Mouse (Mus musculus) kidney, postnatal 14 days (tissue): ENCODE measurements around the gene Sec24c.

ENCODE experiments used
- DNase-seq: peaks from one replicate; pipeline ENCODE4 v3.0.0; 2022; ENCODE audit warnings: mixed read lengths

The Sec24c gene

DNA sequence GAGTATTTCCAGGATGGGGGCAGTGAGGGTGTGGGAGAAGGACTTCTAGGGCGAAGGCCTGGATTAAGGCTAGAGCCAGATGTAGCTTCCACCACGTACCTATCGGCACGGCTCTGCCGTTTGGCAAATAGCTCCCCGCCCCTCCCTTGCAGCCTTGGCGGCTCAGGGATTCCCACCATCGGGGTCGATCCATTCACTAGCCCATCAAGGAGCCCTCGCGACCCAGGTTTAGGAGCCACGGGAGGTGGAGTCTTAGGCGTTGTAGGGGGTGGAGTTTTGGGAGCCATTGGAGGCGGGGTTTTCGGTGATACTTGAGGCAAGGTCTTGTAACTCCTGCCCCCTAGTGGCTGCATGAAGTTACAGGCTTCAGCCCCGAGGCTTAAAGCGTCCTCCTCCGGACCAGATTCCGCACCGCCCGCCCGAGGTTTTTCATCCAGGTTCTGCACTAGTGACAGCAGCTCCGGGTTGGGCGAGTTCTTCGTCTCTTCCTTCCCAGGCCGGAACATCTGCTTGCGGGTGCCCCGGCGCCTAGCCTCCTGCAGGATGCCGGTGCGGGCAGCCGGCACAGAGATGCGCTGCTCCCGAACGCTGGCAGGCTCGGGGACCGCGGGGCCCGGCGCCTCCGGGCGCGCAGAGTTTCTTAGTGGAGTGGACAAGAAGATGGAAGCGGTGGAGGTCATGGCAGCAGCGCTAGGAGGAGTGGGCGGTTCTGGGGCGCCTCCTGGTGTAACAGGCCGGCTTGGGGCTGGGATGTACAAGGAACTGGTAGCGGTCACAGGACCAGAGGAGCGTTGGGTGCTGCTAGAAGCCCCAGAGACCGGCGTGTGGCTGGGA is 13.1 kb upstream of the Sec24c start:
- DNase-seq: peak; percentile 95

- DNase-seq: no peak
Measured at GRCm38 (mm10) chr14:20661661-20662331, 12.3 kb upstream of the Sec24c start.

GRCm38 (mm10) chr14:20662740-20663139 is 11.4 kb upstream of the Sec24c start:
- DNase-seq: no peak

- no peak for DNase-seq
Measured at GRCm38 (mm10) chr14:20663601-20664000, 10.5 kb upstream of the Sec24c start.

GRCm38 (mm10) chr14:20664436-20664835 is 9.7 kb upstream of the Sec24c start:
- no peak for DNase-seq

GRCm38 (mm10) chr14:20667469-20667868 is 6.6 kb upstream of the Sec24c start:
- no peak for DNase-seq

DNA sequence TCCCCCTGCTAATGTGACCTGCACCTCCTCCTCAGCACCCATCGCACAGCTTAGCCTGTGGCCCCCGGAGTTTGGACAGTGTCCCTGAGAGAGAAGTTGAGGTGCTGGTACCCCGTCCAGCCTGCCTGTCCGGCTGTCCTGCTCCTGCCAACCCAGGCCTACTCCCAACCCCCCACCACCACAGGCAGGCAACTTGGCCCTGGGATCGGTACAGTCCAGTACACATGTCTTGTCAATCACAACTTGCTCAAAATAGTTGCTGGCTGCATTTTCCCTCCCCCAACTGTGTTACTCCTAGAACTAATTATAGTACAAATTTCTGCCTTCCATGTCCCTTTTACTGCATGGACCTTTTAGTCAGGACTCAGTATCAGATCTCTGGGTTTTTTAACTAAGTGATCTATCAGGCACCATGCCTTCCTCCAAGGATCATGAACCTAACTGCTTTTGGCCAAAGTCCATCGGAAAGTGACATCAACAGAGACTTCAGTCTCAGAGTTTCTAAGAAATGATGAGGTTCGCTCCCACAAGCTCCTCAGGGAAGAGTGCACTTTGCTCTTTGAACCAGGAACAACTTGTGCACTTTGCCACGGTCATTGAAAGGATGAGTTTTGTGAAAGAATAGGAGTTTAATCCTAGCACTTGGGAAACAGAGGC is 5.8 kb upstream of the Sec24c start, which contains the start of gene Synpo2l:
Synpo2l (minus strand) TSS at position 201 of the 657 bp plus-strand sequence.
- DNase-seq: peak; percentile 59

- peak; percentile 52 for DNase-seq
Measured at GRCm38 (mm10) chr14:20672990-20673389, 1.1 kb upstream of the Sec24c start.

DNA sequence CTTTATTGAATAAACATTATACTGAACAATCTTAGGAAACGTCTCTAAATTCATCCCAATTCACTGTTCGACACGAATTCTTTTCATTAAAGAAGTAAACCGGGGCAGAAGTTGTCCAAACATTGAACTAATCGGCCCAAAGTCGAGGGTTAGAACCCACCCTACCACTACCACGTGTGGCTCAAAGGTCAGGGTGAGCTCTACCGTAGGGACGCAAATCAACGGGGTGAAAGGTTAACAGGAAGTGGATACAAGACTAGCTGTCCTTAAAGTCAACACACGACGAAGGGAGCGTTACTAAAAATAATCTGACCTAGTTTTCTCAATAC is 409 bp upstream of the Sec24c start:
- no peak for DNase-seq

- no peak for DNase-seq
Measured at GRCm38 (mm10) chr14:20677906-20678305, 3.8 kb downstream of the Sec24c start.

DNA sequence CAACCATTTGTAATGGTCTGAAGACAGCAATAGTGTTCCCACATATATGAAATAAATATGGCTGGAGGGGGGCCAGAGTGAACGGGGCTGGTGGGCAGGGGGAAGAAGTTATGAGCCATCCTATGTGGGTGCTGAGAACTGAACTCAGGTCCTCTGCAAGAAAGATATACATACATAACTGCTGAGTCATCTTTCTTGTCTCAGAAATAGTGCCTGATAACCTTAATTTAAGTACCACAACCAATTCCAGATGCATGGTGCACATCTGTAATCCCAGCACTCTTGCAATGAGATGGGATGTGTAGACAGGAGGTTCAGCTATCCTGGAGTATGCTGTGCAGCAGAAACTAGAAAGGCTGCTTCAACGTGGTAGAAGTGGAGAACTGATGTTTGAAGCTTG is 7.6 kb downstream of the Sec24c start:
- DNase-seq: no peak

GRCm38 (mm10) chr14:20682498-20682897 is 8.4 kb downstream of the Sec24c start:
- DNase-seq: peak; percentile 35

DNA sequence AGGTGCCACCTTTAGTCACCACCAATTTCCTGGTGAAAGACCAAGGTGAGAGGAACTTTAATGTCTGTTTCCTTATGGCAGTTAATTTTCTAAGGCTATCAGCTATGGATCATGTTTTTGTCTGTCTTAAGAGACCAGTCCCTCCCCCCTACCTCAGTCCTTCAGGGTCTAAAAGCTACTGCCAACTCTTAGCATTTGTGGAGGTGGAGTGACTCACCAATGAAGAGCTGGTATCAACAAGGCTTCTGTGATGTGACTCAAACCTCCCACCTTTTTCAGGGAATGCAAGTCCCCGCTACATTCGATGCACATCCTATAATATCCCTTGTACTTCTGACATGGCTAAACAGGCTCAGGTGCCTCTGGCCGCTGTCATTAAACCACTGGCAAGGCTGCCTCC is 12.5 kb downstream of the Sec24c start:
- DNase-seq: no peak

- DNase-seq: no peak
Measured at GRCm38 (mm10) chr14:20689009-20689408, 14.9 kb downstream of the Sec24c start.

DNA sequence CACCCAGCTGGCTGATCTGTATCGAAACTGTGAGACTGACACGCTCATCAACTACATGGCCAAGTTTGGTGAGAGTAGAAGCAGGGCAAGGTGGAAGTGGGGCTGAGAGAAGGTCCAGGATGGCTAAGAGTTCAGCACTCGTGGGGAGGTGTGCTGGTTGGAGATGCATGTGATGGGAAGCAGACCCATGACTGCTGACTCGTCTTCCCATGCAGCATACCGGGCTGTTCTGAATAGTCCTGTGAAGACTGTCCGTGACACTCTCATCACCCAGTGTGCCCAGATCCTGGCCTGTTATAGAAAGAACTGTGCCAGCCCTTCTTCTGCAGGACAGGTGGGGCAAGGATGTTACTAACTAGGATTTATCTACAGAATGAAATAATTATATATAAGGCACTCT is 17.7 kb downstream of the Sec24c start:
- DNase-seq: no peak

- no peak for DNase-seq
Measured at GRCm38 (mm10) chr14:20693589-20694101, 19.5 kb downstream of the Sec24c start.

- DNase-seq: no peak
Measured at GRCm38 (mm10) chr14:20694185-20694883, 20.2 kb downstream of the Sec24c start.

DNA sequence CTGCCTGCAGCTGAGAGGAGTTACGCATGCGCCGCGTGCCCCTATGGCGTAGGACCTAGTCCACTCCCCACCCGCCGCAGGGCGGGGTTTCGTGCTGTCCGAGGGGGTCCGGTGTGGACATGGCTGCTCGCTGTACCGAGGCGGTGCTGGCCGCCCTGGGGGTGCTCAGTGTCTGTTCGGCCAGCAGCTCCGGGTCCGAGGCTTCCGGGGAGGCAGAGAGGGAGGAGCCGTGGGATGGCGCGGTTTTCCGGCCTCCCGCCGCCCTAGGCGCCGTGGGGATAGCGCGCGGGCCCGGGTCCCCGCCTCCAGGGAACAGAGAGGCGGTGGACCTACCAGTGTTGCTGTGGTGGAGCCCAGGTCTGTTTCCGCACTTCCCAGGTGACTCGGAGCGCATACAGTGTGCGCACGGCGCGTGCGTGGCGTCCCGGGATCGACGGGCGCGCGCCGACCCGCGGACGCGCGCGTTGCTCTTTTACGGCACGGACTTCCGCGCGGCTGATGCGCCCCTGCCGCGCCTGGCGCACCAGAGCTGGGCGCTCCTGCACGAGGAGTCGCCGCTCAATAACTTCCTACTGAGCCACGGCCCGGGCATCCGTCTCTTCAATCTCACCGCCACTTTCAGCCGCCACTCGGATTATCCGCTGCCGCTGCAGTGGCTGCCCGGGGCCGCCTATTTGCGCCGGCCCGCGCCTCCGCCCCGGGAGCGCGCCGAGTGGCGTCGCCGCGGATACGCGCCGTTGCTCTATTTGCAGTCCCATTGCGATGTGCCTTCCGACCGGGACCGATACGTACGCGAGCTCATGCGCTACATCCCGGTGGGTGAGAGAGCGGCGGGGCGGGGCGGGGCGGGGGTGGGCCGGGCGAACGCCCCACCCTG is 21.0 kb downstream of the Sec24c start, which contains the start of gene Fut11:
Fut11 (plus strand) TSS at position 85 of the 877 bp plus-strand sequence.
- DNase-seq: peak; percentile 92

- DNase-seq: no peak
Measured at GRCm38 (mm10) chr14:20695761-20696520, 21.8 kb downstream of the Sec24c start.

- DNase-seq: peak; percentile 59
Measured at GRCm38 (mm10) chr14:20696986-20697385, 22.9 kb downstream of the Sec24c start.

GRCm38 (mm10) chr14:20698515-20698914 is 24.4 kb downstream of the Sec24c start:
- no peak for DNase-seq
